Mouse (Mus musculus): ENCODE results near the gene Rnf151.

Rnf151 gene

DNA sequence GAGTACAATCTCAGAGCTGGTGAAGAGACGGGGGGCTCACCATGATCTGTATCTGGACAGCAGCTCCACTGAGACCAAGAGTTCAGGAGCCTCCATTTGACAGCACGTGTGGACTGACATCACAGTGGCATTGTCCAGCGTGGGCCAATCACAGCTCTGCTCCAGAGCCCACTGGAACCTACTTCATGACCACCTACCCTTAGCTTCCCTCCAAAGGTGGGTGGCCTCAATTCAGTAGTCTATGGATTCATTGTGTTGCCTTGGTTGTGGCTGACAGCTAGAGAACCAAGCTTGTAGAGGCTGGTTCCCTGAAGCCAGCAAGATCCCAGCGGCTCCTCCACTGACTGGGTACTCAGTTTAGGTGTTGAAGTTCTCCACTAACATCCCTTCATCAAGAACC lies at the start of gene Rnf151, which contains the start of gene Rps2:
Rnf151 (minus strand) TSS at position 121 of the 400 bp plus-strand sequence.
Rps2 (plus strand) TSS at position 174 of the 400 bp plus-strand sequence.
- no peak for DNase-seq

GRCm38 (mm10) chr17:24766266-24766875 lies 48.5 kb upstream of the Rnf151 start:
- DNase-seq: peak; percentile 61

- no peak for DNase-seq
Measured at GRCm38 (mm10) chr17:24765016-24765905, 47.4 kb upstream of the Rnf151 start.

DNA sequence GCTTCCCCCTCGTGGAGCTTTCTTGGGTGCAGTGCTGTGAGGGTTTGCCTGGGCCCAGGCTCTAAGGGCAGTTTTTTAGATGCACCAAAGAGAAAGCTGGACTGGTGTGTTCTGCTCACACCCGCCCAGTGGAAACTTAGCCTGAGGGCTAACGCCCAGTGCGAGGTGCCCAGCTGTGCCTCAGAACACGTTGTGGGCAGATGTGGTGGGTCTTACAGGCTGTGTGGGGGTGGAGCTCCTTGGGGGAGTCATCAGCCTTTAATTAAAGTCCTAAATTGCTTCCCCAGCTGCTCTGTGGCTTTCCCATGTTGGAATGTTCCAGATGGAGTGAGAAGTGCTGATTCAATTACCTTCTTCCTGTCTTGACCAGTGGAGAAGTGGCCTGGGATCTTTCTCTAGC lies 43.3 kb upstream of the Rnf151 start:
- DNase-seq: no peak

DNA sequence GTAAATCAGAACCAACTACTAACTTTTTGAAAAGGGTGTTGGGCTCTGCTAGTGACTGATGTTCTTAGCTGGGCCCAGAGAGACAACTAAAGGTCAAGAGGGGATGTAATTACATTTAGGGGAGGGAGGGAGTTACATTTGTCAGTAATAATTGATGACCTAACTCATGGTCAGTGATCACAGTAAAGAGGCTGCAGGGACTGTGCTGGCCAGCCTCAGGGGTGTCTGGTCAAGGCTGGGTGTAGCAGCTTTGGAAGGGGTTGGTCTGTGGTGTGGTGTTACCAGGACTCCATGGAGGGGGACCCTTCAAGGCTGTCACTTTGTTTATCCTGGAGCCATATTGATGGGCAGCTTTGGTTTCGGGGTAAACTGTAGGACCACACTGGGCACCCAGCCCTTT lies 39.5 kb upstream of the Rnf151 start:
- no peak for DNase-seq

- no peak for DNase-seq
Measured at GRCm38 (mm10) chr17:24752415-24753394, 34.8 kb upstream of the Rnf151 start, which contains the start of gene Hs3st6. TSS of gene Hs3st6 (plus strand) at chr17:24752988.

DNA sequence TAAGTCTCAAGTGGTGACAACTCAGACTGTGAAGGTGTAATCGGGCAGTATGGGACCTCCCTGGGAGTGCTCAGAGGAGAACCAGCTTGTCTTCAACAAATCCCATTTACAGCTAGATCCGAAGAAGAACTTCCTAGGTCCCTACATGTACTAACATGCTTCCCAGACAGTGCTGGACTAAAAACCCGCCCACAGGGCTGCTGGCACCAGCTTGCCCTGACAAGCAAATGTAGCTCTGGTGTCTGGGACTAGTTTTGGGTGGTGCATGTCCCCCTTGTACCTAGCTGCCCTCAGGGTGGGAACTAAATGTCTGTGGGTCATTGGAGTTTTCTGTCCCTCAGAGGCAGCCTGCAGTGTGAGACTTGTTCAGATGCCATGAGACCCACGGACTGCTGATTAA lies 33.7 kb upstream of the Rnf151 start:
- no peak for DNase-seq

- no peak for DNase-seq
Measured at GRCm38 (mm10) chr17:24746986-24747385, 29.1 kb upstream of the Rnf151 start.

- DNase-seq: peak; percentile 75
Measured at GRCm38 (mm10) chr17:24745526-24746497, 27.9 kb upstream of the Rnf151 start.

DNA sequence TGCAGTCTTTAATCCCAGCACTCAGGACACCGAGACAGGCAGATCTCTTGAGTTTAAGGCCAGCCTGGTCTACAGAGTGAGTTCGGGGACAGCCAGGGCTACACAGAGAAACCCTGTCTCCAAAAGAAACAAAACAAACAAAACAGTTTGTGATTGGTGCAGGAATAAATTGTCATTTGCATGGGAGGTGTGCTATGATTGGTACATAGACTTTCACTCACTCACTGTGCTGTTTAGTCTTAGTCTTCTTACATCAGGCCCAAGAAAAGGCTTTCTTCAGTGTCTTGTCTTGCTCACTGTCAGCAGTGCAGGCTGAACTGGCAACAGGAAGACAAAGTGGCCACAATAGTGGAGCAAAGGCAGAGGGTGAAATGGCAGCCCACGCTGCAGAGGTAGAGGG lies 26.5 kb upstream of the Rnf151 start:
- no peak for DNase-seq

- DNase-seq: no peak
Measured at GRCm38 (mm10) chr17:24743896-24744295, 26.0 kb upstream of the Rnf151 start.

GRCm38 (mm10) chr17:24742307-24742706 lies 24.4 kb upstream of the Rnf151 start:
- DNase-seq: no peak

DNA sequence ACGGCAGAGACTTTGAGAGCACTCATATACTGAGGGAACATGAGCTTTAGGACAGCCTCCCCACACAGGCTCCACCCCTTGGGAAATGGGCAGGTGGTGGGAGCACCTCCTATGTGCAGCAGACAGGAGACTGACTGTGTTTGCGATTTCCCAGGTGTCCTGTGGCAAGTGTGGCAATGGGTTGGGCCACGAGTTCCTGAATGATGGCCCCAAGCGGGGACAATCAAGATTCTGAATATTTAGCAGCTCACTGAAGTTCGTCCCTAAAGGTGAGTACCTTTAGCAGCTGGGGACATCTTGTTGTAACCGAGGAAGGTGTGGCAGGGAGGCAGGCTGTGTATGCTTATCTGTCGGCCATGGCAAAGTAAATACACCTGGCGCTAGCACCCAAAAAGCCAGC lies 22.1 kb upstream of the Rnf151 start:
- DNase-seq: no peak

GRCm38 (mm10) chr17:24738238-24738637 lies 20.4 kb upstream of the Rnf151 start:
- peak; percentile 81 for DNase-seq

GRCm38 (mm10) chr17:24737135-24737810 lies 19.4 kb upstream of the Rnf151 start:
- peak; percentile 68 for DNase-seq

- DNase-seq: peak; percentile 99
Measured at GRCm38 (mm10) chr17:24736330-24737051, 18.6 kb upstream of the Rnf151 start, which contains the start of gene Msrb1. TSS of gene Msrb1 (plus strand) at chr17:24736642.

DNA sequence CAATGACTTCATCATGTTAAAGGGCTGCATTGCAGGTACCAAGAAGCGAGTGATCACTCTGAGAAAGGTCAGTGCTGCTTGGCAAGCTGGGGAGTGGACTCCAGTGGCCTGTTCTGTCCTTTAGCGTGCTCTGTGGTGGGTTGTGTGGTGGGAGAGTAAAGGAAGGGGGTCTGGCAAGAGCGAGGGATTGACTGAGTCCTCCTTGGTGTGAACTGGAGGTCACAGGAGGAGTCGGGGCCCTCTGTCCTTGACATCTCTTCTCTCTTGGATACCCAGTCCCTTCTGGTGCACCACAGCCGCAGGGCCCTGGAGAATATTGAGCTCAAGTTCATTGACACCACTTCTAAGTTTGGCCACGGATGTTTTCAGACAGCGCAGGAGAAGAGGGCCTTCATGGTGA lies 17.6 kb upstream of the Rnf151 start:
- no peak for DNase-seq

GRCm38 (mm10) chr17:24734513-24734912 lies 16.6 kb upstream of the Rnf151 start:
- no peak for DNase-seq

- no peak for DNase-seq
Measured at GRCm38 (mm10) chr17:24733434-24734050, 15.7 kb upstream of the Rnf151 start.
